Mouse (Mus musculus) hematopoietic stem cell, adult 5-6 weeks (primary cell): ENCODE results near the gene Cnp. TPM values are rescaled to one million over a fixed set of nuclear protein-coding genes. Genes with fewer than 3 reads are reported as not detected.

Experiments used
- ATAC-seq, 2 experiments: fragments of 125-278 bp in 1 of 2; replicated peaks in 1 of 2; 2 replicates each; pipeline ENCODE4 v1.8.0; 2016 to 2017; ENCODE audit warnings: inconsistent platforms in 2 of 2, mild to moderate bottlenecking in 2 of 2, moderate number of reproducible peaks in 2 of 2, low read depth in 1 of 2, moderate TSS enrichment in 1 of 2; ENCODE audit not compliant: low FRiP score in 2 of 2, poor library complexity in 2 of 2, severe bottlenecking in 2 of 2, insufficient read depth in 1 of 2, low TSS enrichment in 1 of 2
- total RNA-seq: library from RNA; stranded (forward); fragments of 172-1452, 232-1000 nt; gene quantifications from 2 replicates; pipeline ENCODE4 v1.2.3, GENCODE M21; 2017

The Cnp gene
- total RNA-seq, 1 experiment from 2014 or later, result 27.5 TPM

- ATAC-seq, result no peak
These were observed 53.4 kb downstream of the Cnp start for GRCm38 (mm10) chr11:100628056-100628455.

- no peak for ATAC-seq
These were observed 54.2 kb downstream of the Cnp start for GRCm38 (mm10) chr11:100628862-100629352.

GRCm38 (mm10) chr11:100634530-100634929 lies 59.8 kb downstream of the Cnp start:
- no peak for ATAC-seq

- peak; percentile 56 to 83 for ATAC-seq
These were observed 65.6 kb downstream of the Cnp start for GRCm38 (mm10) chr11:100640159-100640906.

Other genes starting within 250 kb of the Cnp start
- gene Gast, start 240.5 kb upstream of the Cnp start, total RNA-seq, result not detected in 2 replicates
- 0.88 TPM in 1 of 2 replicates, not detected in the other for gene Hap1, start 218.8 kb upstream of the Cnp start, total RNA-seq
- gene Jup, start 177.1 kb upstream of the Cnp start, total RNA-seq, result 2.1 and 9.9 TPM in 2 replicates
- gene P3h4, start 160.1 kb upstream of the Cnp start, total RNA-seq, result 0.65 and 2.7 TPM in 2 replicates
- gene Fkbp10, start 159.2 kb upstream of the Cnp start, total RNA-seq, result 0.38 and 0.74 TPM in 2 replicates
- 50.2 and 73.2 TPM in 2 replicates for gene Nt5c3b, start 133.1 kb upstream of the Cnp start, total RNA-seq
- 0.60 and 2.1 TPM in 2 replicates for gene Klhl10, start 133.0 kb upstream of the Cnp start, total RNA-seq
- gene Klhl11, start 102.2 kb upstream of the Cnp start, total RNA-seq, result 27.6 and 34.2 TPM in 2 replicates
- gene Acly, start 46.9 kb upstream of the Cnp start, total RNA-seq, result 91.6 and 97.6 TPM in 2 replicates
- gene Ttc25, start 29.3 kb upstream of the Cnp start, total RNA-seq, result 0.31 TPM in 1 of 2 replicates, not detected in the other
- 6.9 and 10.7 TPM in 2 replicates for gene Nkiras2, start 44.3 kb downstream of the Cnp start, total RNA-seq
- 129 and 135 TPM in 2 replicates for gene Dnajc7, start 45.3 kb downstream of the Cnp start, total RNA-seq
- 0.20 TPM in 1 of 2 replicates, not detected in the other for gene Zfp385c, start 117.6 kb downstream of the Cnp start, total RNA-seq
- 31.1 and 33.1 TPM in 2 replicates for gene Dhx58, start 129.4 kb downstream of the Cnp start, total RNA-seq
- gene Kat2a, start 137.6 kb downstream of the Cnp start, total RNA-seq, result 26.1 TPM in 2 replicates
- not detected in 2 replicates for gene Hspb9, start 138.9 kb downstream of the Cnp start, total RNA-seq
- 75.3 and 87.9 TPM in 2 replicates for gene Rab5c, start 163.3 kb downstream of the Cnp start, total RNA-seq
- 0.13 TPM in 1 of 2 replicates, not detected in the other for gene Kcnh4, start 185.0 kb downstream of the Cnp start, total RNA-seq
- not detected in 2 replicates for gene Hcrt, start 188.0 kb downstream of the Cnp start, total RNA-seq
- gene Ghdc, start 196.1 kb downstream of the Cnp start, total RNA-seq, result 2.4 and 3.3 TPM in 2 replicates